In the genomic region with DNA sequence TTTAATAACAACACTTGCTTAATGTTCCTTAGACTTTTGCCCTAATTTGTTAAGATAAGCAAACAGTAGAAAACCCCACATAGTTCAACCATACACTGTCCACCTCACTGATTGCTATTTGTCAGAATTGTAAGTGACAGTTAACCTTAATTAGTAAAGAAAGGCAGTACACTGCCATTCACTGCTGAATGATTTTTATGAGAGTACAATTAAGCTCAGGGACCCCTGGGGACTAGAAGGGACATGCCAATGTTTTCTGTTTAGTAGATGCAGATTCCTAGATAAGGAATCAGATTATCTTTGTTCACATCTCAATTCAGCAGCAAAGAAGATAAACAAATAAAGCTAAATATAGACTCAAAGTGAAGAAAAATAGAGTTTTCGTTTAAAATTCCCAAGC, we compare ENCODE assay signal across 23 mouse cellular contexts. TPM values are rescaled to one million over a fixed set of nuclear protein-coding genes. Genes with fewer than 3 reads are reported as not detected.
DNase-seq lines count a peak whose midpoint lies in the region; ATAC-seq and TF ChIP-seq lines count a peak whose summit lies in the region.
"Had no signal": no experiment of that assay in that cellular context is flagged by ENCODE, and none has a peak within 500 bp of the region (broad histone marks: within the 10 kb centered on the region; RNA-seq: fewer than 3 reads in every experiment).

No protein-coding gene starts in this region.

- no peaks in the 10 kb centered on the region for H3K9me3 ChIP-seq in embryonic facial prominence, embryonic 14.5 days (ENCODE audit: control insufficient read depth, low read length)
- H3K9me3 ChIP-seq in embryonic facial prominence, embryonic 10.5 days = no peaks in the 10 kb centered on the region
- H3K9me3 ChIP-seq: forebrain, embryonic 15.5 days; heart, embryonic 15.5 days; hindbrain, embryonic 13.5 days had no signal

- H3K4me1 ChIP-seq in embryonic facial prominence, embryonic 14.5 days (ENCODE audit: control insufficient read depth, insufficient read depth, low read length) = no peaks in the 10 kb centered on the region
- no peaks in the 10 kb centered on the region for H3K4me1 ChIP-seq in embryonic facial prominence, embryonic 10.5 days
- H3K4me1 ChIP-seq in liver, adult 2 months (ENCODE audit: control insufficient read depth, insufficient read depth, low read length) = peaks cover 11% of the 10 kb centered on the region; the same call in 1 of the 2 replicates
- H3K4me1 ChIP-seq: forebrain, embryonic 15.5 days; heart, embryonic 15.5 days; hindbrain, embryonic 13.5 days had no signal

- H3K4me3 ChIP-seq in embryonic facial prominence, embryonic 14.5 days (ENCODE audit: low read depth, low read length) = no peak overlapping the region
- H3K4me3 ChIP-seq in embryonic facial prominence, embryonic 10.5 days = no peak overlapping the region
- H3K4me3 ChIP-seq in liver, adult 2 months (ENCODE audit: insufficient read depth, low read depth, low read length) = no peak overlapping the region
- H3K4me3 ChIP-seq: forebrain, embryonic 15.5 days; heart, adult 2 months; heart, embryonic 15.5 days; hindbrain, embryonic 13.5 days had no signal

- H3K79me2 ChIP-seq in liver, adult 2 months (ENCODE audit: control insufficient read depth, insufficient read depth, low read length) = no peaks in the 10 kb centered on the region

- peak; percentile 16 for DNase-seq in embryonic facial prominence, embryonic 14.5 days (ENCODE audit: low spot score)
- no peak for DNase-seq in embryonic facial prominence, embryonic 10.5 days (ENCODE audit: low spot score)
- DNase-seq in liver, adult 2 months (ENCODE audit: extremely low read depth, low read depth, low spot score) = peak; percentile 76
- DNase-seq in liver = no peak
- peak; percentile 46 for DNase-seq in adipocyte (ENCODE audit: low spot score)
- DNase-seq in gastrocnemius, adult 8-10 months (ENCODE audit: low spot score in 2 of 2) = no peak
- no peak for DNase-seq in frontal cortex, adult 2 months (ENCODE audit: extremely low spot score in 1 of 2, low spot score in 1 of 2)
- DNase-seq: adrenal gland, adult 8-10 months; adrenal gland, postnatal 36 days; cerebellum, adult 11 months; cerebellum, adult 9-10 months; cerebellum, postnatal 36 days; gastrocnemius, postnatal 14 days; heart, adult 2 months; heart, postnatal 14 days had no signal

- H3K9ac ChIP-seq in embryonic facial prominence, embryonic 14.5 days (ENCODE audit: low read depth, low read length) = no peak overlapping the region
- no peak overlapping the region for H3K9ac ChIP-seq in liver, adult 2 months (ENCODE audit: low read depth, low read length)
- H3K9ac ChIP-seq: forebrain, embryonic 15.5 days; heart, embryonic 15.5 days; hindbrain, embryonic 13.5 days had no signal

- no peak; the same call in 1 of the 2 replicates for ATAC-seq in embryonic facial prominence, embryonic 14.5 days (ENCODE audit: low read depth)
- ATAC-seq: activated CD4-positive, CD25-positive, alpha-beta regulatory T cell, adult 4 months; forebrain, embryonic 15.5 days; hindbrain, postnatal 0 days; Patski had no signal

- no peaks in the 10 kb centered on the region for H3K27me3 ChIP-seq in embryonic facial prominence, embryonic 14.5 days (replicated peaks; ENCODE audit: control insufficient read depth, insufficient read depth, low read length)
- H3K27me3 ChIP-seq in embryonic facial prominence, embryonic 10.5 days (replicated peaks; ENCODE audit: low read depth, poor library complexity, severe bottlenecking) = no peaks in the 10 kb centered on the region
- no peaks in the 10 kb centered on the region for H3K27me3 ChIP-seq in liver, adult 2 months (ENCODE audit: control insufficient read depth, insufficient read depth, low read length)
- H3K27me3 ChIP-seq: forebrain, embryonic 15.5 days; heart, embryonic 15.5 days; hindbrain, embryonic 13.5 days; Patski had no signal

- no peak for TF ChIP-seq POLR2A in liver, adult 2 months (IDR thresholded peaks at IDR 0.05; ENCODE audit: extremely low read depth, insufficient read depth, low read length)

- 56% methylated on average over 1 of the region's 1 CpGs for WGBS in embryonic facial prominence, embryonic 14.5 days
- WGBS in embryonic facial prominence, embryonic 10.5 days = 69% methylated on average over 1 of the region's 1 CpGs
- WGBS in liver, adult 2 months = 9% methylated on average over 1 of the region's 1 CpGs

- no peaks in the 10 kb centered on the region for H3K36me3 ChIP-seq in embryonic facial prominence, embryonic 14.5 days (ENCODE audit: control insufficient read depth, insufficient read depth, low read length)
- H3K36me3 ChIP-seq in embryonic facial prominence, embryonic 10.5 days (replicated peaks) = no peaks in the 10 kb centered on the region
- no peaks in the 10 kb centered on the region for H3K36me3 ChIP-seq in liver, adult 2 months (ENCODE audit: control insufficient read depth, insufficient read depth, low read length)
- H3K36me3 ChIP-seq: forebrain, embryonic 15.5 days; heart, embryonic 15.5 days; hindbrain, embryonic 13.5 days had no signal

- no peak overlapping the region for H3K27ac ChIP-seq in embryonic facial prominence, embryonic 14.5 days (replicated peaks; ENCODE audit: low read depth, low read length)
- no peak overlapping the region for H3K27ac ChIP-seq in embryonic facial prominence, embryonic 10.5 days (replicated peaks)
- no peak overlapping the region; the same call in 1 of the 2 replicates for H3K27ac ChIP-seq in liver, adult 2 months (replicated peaks; ENCODE audit: insufficient read depth, low read depth, low read length)
- H3K27ac ChIP-seq: forebrain, embryonic 15.5 days; heart, adult 2 months; heart, embryonic 15.5 days; hindbrain, embryonic 13.5 days; hindbrain, postnatal 0 days had no signal

- TF ChIP-seq CTCF in liver, adult 2 months (IDR thresholded peaks at IDR 0.05; ENCODE audit: low read depth, low read length) = no peak

- H3K4me2 ChIP-seq in embryonic facial prominence, embryonic 14.5 days (ENCODE audit: low read depth, low read length) = no peak overlapping the region
- H3K4me2 ChIP-seq: forebrain, embryonic 15.5 days; heart, embryonic 11.5 days; heart, embryonic 15.5 days; hindbrain, embryonic 13.5 days had no signal

RNA-seq across cellular contexts. Expression of a gene that starts 30.0 kb away (rescaled TPM):
- 2.1 and 2.4 TPM in 2 replicates for polyA plus RNA-seq in embryonic facial prominence, embryonic 14.5 days (2014; fragmentation: Nextera tagmentation; extraction: Ambion mirVana)
- polyA plus RNA-seq in embryonic facial prominence, embryonic 10.5 days (2016; fragmentation: Nextera tagmentation; extraction: Ambion mirVana) = 0.15 and 0.16 TPM in 2 replicates
- 26.9 and 33.4 TPM in 2 replicates for total RNA-seq in liver, adult 2 months (2014; rRNA removed)
- 1.6 and 1.9 TPM in 2 replicates for polyA plus RNA-seq in liver, adult 2 months (2012; rRNA removed)
- total RNA-seq in gastrocnemius, adult 8-10 months (2022) = under 1 TPM; 0.10 to 0.38 (median 0.25) TPM
- 1.0 and 1.1 TPM in 2 replicates for polyA plus RNA-seq in frontal cortex, adult 2 months (2012; rRNA removed)
- total RNA-seq: MEL had no signal

Comparison
In these comparisons a context has a peak if more than half of its experiments do, and no peak if none do; other contexts are left out.
1. DNase-seq: peak in embryonic facial prominence, embryonic 14.5 days (single experiment), liver, adult 2 months (single experiment) and adipocyte (single experiment); none in embryonic facial prominence, embryonic 10.5 days (single experiment), liver (single experiment), gastrocnemius, adult 8-10 months (0 of 2) and frontal cortex, adult 2 months (0 of 2).